In genomic region chr19:5894002-5894678, GRCm38 (mm10) we compare ENCODE assay signal across 8 mouse cellular contexts. TPM values are rescaled to one million over a fixed set of nuclear protein-coding genes. Genes with fewer than 3 reads are reported as not detected.
DNase-seq lines count a peak whose midpoint lies in the region; ATAC-seq and TF ChIP-seq lines count a peak whose summit lies in the region.

Tigd3 (minus strand) TSS chr19:5894149.

- ATAC-seq in frontal cortex, adult (ENCODE audit: low TSS enrichment) = peak; percentile 96
- peak; percentile 99 for ATAC-seq in lung, embryonic 16.5 days (ENCODE audit: low read depth)

- H3K4me1 ChIP-seq in hindbrain, embryonic 10.5 days (replicated peaks) = peaks cover 35% of the 10 kb centered on the region
- peaks cover 4% of the 10 kb centered on the region; the same call in 1 of the 2 replicates for H3K4me1 ChIP-seq in lung, embryonic 16.5 days (replicated peaks; ENCODE audit: control insufficient read depth, insufficient read depth, low read length)
- peaks cover 12% of the 10 kb centered on the region for H3K4me1 ChIP-seq in thymus, adult 2 months (replicated peaks; ENCODE audit: control insufficient read depth, insufficient read depth, low read length)

- peak; percentile 64; the same call in 1 of the 2 replicates for TF ChIP-seq CTCF in thymus, adult 2 months (IDR thresholded peaks at IDR 0.05; ENCODE audit: borderline replicate concordance, control insufficient read depth, extremely low read depth, insufficient read depth, low read length, poor library complexity)

- no peaks in the 10 kb centered on the region for H3K27me3 ChIP-seq in hindbrain, embryonic 10.5 days (ENCODE audit: insufficient read depth, poor library complexity, severe bottlenecking)
- H3K27me3 ChIP-seq in lung, embryonic 16.5 days (ENCODE audit: control insufficient read depth, insufficient read depth, low read depth, low read length) = no peaks in the 10 kb centered on the region
- no peaks in the 10 kb centered on the region for H3K27me3 ChIP-seq in thymus, adult 2 months (ENCODE audit: control insufficient read depth, insufficient read depth, low read length)

- peak; percentile 96 for DNase-seq in Muller cell, postnatal 12 days (ENCODE audit: inconsistent ontology term)
- DNase-seq in cerebellum, adult 9-10 months = peak; percentile 96
- DNase-seq in hindbrain, embryonic 10.5 days (ENCODE audit: low spot score) = peak; percentile 97
- peak; percentile 94 for DNase-seq in layer of hippocampus, adult 9-11 months
- peak; percentile 92 for DNase-seq in ovary, adult 18-20 months (ENCODE audit: low spot score)
- peak; percentile 98 for DNase-seq in thymus, adult 2 months

- H3K4me3 ChIP-seq in hindbrain, embryonic 10.5 days = peak within 1 kb of the TSS; percentile 76
- peak within 1 kb of the TSS; percentile 71 for H3K4me3 ChIP-seq in lung, embryonic 16.5 days (ENCODE audit: low read length)
- peak within 1 kb of the TSS; percentile 44 for H3K4me3 ChIP-seq in thymus, adult 2 months (ENCODE audit: control insufficient read depth, insufficient read depth, low read length)

- peak; percentile 58 for TF ChIP-seq POLR2A in thymus, adult 2 months (IDR thresholded peaks at IDR 0.05; ENCODE audit: control insufficient read depth, extremely low read depth, insufficient read depth, low read length, poor library complexity)

- H3K4me2 ChIP-seq in lung, embryonic 16.5 days (ENCODE audit: low read depth, low read length) = peak within 1 kb of the TSS; percentile 99

- H3K9ac ChIP-seq in lung, embryonic 16.5 days (ENCODE audit: low read length) = peak within 1 kb of the TSS; percentile 87

- peaks cover 63% of the 10 kb centered on the region for H3K36me3 ChIP-seq in hindbrain, embryonic 10.5 days
- peaks cover 17% of the 10 kb centered on the region for H3K36me3 ChIP-seq in lung, embryonic 16.5 days (ENCODE audit: control insufficient read depth, insufficient read depth, low read length)
- H3K36me3 ChIP-seq in thymus, adult 2 months (ENCODE audit: control insufficient read depth, insufficient read depth, low read length) = peaks cover 14% of the 10 kb centered on the region

- 5% methylated on average over 36 of the region's 36 CpGs for WGBS in hindbrain, embryonic 10.5 days
- WGBS in lung, embryonic 16.5 days = 3% methylated on average over 36 of the region's 36 CpGs
- WGBS in thymus, adult 2 months = 3% methylated on average over 36 of the region's 36 CpGs

- no peaks in the 10 kb centered on the region for H3K9me3 ChIP-seq in hindbrain, embryonic 10.5 days
- H3K9me3 ChIP-seq in lung, embryonic 16.5 days (ENCODE audit: control insufficient read depth, low read length) = no peaks in the 10 kb centered on the region

- H3K27ac ChIP-seq in hindbrain, embryonic 10.5 days = peak within 1 kb of the TSS; percentile 96
- no peak within 1 kb of the TSS for H3K27ac ChIP-seq in lung, embryonic 16.5 days (ENCODE audit: low read length)
- no peak within 1 kb of the TSS for H3K27ac ChIP-seq in thymus, adult 2 months (ENCODE audit: control insufficient read depth, insufficient read depth, low read length)

RNA-seq across cellular contexts. Expression of gene Tigd3, which starts in this region (rescaled TPM):
- 9.9 and 11.3 TPM in 2 replicates for polyA plus RNA-seq in hindbrain, embryonic 10.5 days (2016; fragmentation: Nextera tagmentation; extraction: Ambion mirVana)
- polyA plus RNA-seq in lung, embryonic 16.5 days (2015; fragmentation: Nextera tagmentation; extraction: Ambion mirVana) = 2.5 and 3.2 TPM in 2 replicates
- polyA plus RNA-seq in thymus, adult 2 months (2012; rRNA removed) = 4.0 and 4.7 TPM in 2 replicates
